Mouse (Mus musculus): ENCODE measurements at regions not wholly inside any gene's neighbourhood (a gene's known extent, or its start where the extent isn't known, plus 50 kb on each side); places are given as distances from the start of the nearest gene placed in this dataset.

- 82% methylated on average over 3 of the region's 3 CpGs for WGBS
- Histone ChIP-seq H3K27me3 (ENCODE audit: insufficient read depth, poor library complexity, severe bottlenecking) (no peaks in the 10 kb centered on the region), H3K27ac (no peak overlapping the region), H3K4me3 (no peak overlapping the region), H3K9me3 (no peaks in the 10 kb centered on the region), H3K4me1 (replicated peaks) (no peaks in the 10 kb centered on the region), H3K36me3 (no peaks in the 10 kb centered on the region)
- no peak for DNase-seq (ENCODE audit: low spot score)
These were observed 54.1 kb upstream of the Mtap start for GRCm38 (mm10) chr4:89082838-89083237.

DNA sequence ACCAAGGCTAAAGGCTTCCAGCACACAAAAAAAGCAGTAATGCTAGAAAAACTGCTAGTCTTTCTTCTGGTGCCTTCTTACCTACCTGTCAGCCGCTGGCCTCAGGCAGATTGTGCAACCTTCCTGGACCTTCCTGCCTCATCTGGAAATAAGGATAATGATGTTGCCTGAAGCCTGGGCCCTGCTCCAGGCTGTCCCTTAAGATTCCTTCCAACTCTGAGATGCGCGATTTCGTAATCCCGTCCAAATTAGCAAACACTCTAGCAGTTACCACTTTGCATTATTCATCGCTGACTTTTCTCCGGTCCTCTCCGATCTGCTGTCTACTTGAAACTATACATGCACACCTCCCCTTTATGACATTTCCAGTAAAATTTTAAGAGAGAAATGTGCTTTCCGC, 58.4 kb upstream of the Mtap start:
- Histone ChIP-seq H3K27me3 (ENCODE audit: insufficient read depth, poor library complexity, severe bottlenecking) (no peaks in the 10 kb centered on the region), H3K4me3 (no peak overlapping the region), H3K27ac (no peak overlapping the region), H3K4me1 (replicated peaks) (peaks cover 4% of the 10 kb centered on the region; the same call in 1 of the 2 replicates), H3K9me3 (no peaks in the 10 kb centered on the region), H3K36me3 (no peaks in the 10 kb centered on the region)
- WGBS, result 91% methylated on average over 9 of the region's 9 CpGs
- DNase-seq (ENCODE audit: low spot score), result no peak

DNA sequence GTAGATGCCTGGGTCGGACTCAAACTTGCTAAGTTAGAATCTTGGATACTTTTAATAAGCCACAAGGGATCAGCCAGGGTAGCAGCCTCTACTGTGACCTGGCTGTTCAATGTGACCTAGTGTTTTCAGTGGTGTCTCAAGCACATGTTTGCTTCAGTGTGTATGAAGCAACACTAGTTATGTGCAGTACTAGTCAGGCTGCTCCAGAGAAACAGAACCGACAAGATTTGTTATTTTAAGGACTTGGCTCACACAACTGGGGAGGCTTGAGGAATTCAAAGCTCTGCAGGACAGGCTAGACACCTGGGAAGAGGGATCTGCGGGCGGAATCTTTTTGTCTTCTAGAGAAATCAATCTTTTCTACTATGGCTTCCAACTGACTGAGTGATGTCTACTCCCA, 62.2 kb upstream of the Mtap start:
- Histone ChIP-seq H3K27ac (no peak overlapping the region), H3K27me3 (ENCODE audit: insufficient read depth, poor library complexity, severe bottlenecking) (no peaks in the 10 kb centered on the region), H3K36me3 (no peaks in the 10 kb centered on the region), H3K4me1 (replicated peaks) (peaks cover 4% of the 10 kb centered on the region; the same call in 1 of the 2 replicates), H3K4me3 (no peak overlapping the region), H3K9me3 (no peaks in the 10 kb centered on the region)
- no peak for DNase-seq (ENCODE audit: low spot score)
- WGBS, result 59% methylated on average over 4 of the region's 4 CpGs

DNA sequence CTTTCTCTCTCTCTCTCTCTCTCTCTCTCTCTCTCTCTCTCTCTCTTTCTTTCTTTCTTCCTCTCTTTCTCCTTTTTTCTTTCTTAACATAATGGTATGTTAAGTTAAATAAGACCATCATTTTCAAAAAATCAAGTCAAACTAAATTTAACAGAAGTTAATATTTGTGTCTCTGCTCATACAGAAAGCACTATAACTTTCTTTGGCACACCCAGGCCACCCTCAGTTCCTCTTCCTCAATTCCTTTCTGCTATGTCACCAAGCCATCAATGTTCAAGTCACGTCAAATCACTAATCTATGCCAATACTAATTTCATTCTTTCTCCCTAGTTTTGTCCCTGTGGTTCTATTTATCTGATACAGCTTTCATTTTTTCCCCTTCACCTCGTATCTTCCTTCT, 66.5 kb upstream of the Mtap start:
- Histone ChIP-seq H3K9me3 (0 out of 2 replicates have a peak, but pooled peaks cover 3% of the 10 kb centered on the region), H3K27ac (no peak overlapping the region), H3K27me3 (ENCODE audit: insufficient read depth, poor library complexity, severe bottlenecking) (no peaks in the 10 kb centered on the region), H3K4me1 (replicated peaks) (peaks cover 4% of the 10 kb centered on the region; the same call in 1 of the 2 replicates), H3K4me3 (no peak overlapping the region), H3K36me3 (no peaks in the 10 kb centered on the region)
- DNase-seq (ENCODE audit: low spot score), result no peak
- 82% methylated on average over 2 of the region's 2 CpGs for WGBS

DNA sequence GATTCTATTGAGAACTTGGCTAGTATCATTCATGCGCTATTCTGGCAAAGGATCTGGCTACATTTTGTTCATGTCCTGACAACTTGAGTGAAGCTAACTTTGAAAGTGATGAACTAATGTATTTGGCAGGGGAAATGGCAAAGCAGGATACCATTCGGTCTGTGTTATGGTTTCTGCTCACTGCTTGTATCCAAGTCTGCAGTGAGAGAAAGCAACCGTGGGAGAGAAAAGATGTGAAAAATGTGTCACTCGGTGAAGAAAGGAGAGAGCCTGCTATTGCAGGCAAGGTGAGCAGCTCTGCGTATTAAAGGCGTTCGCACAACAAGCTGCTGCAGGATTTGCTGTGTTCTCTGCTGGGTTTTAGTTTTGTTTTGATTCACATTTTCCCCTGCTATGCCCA, 72.5 kb upstream of the Mtap start:
- Histone ChIP-seq H3K4me1 (replicated peaks) (no peaks in the 10 kb centered on the region), H3K27ac (no peak overlapping the region), H3K4me3 (no peak overlapping the region), H3K36me3 (no peaks in the 10 kb centered on the region), H3K27me3 (ENCODE audit: insufficient read depth, poor library complexity, severe bottlenecking) (no peaks in the 10 kb centered on the region), H3K9me3 (0 out of 2 replicates have a peak, but pooled peaks cover 3% of the 10 kb centered on the region)
- WGBS, result 90% methylated on average over 7 of the region's 7 CpGs
- no peak for DNase-seq (ENCODE audit: low spot score)

DNA sequence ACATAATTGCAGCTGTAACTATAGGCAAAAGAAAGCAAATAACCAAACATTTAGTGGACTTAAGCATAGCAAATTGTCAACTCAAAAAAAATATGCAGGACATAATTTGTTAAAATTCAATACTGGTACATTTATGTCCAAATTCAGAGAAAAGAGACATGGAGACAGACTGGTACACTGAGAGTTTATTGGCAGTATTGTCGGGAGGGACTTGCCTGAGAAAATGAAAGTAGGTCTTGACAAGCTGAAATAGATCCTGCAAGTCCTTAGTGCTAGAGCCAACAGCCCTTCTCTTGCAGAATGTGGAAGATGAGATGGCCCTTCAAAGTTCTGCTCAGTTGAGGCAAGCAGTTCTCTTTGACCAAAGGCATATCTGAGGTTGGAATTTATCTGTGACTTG, 74.5 kb upstream of the Mtap start:
- Histone ChIP-seq H3K27ac (no peak overlapping the region), H3K9me3 (no peaks in the 10 kb centered on the region)
- 88% methylated on average over 1 of the region's 1 CpGs for WGBS

GRCm38 (mm10) chr4:89061619-89062018, 75.3 kb upstream of the Mtap start:
- no peaks in the 10 kb centered on the region for H3K4me1 ChIP-seq (replicated peaks)

More for the DNA sequence above, 74.5 kb upstream of the Mtap start:
- DNase-seq (ENCODE audit: low spot score), result no peak
- no peaks in the 10 kb centered on the region for H3K4me1 ChIP-seq (replicated peaks)
- H3K27me3 ChIP-seq (ENCODE audit: insufficient read depth, poor library complexity, severe bottlenecking), result no peaks in the 10 kb centered on the region
- no peaks in the 10 kb centered on the region for H3K36me3 ChIP-seq
- no peak overlapping the region for H3K4me3 ChIP-seq

GRCm38 (mm10) chr4:89057573-89057972, 79.3 kb upstream of the Mtap start:
- no peaks in the 10 kb centered on the region for H3K4me1 ChIP-seq (replicated peaks)
- H3K27ac ChIP-seq, result no peak overlapping the region
- H3K4me3 ChIP-seq, result no peak overlapping the region
- no peak for DNase-seq (ENCODE audit: low spot score)
- no peaks in the 10 kb centered on the region for H3K9me3 ChIP-seq
- no peaks in the 10 kb centered on the region for H3K36me3 ChIP-seq
- no peaks in the 10 kb centered on the region for H3K27me3 ChIP-seq (ENCODE audit: insufficient read depth, poor library complexity, severe bottlenecking)

More at GRCm38 (mm10) chr4:89061619-89062018, 75.3 kb upstream of the Mtap start:
- no peaks in the 10 kb centered on the region for H3K9me3 ChIP-seq
- H3K36me3 ChIP-seq, result no peaks in the 10 kb centered on the region
- no peak overlapping the region for H3K27ac ChIP-seq
- no peak overlapping the region for H3K4me3 ChIP-seq
- no peak for DNase-seq (ENCODE audit: low spot score)
- 92% methylated on average over 4 of the region's 4 CpGs for WGBS
- H3K27me3 ChIP-seq (ENCODE audit: insufficient read depth, poor library complexity, severe bottlenecking), result no peaks in the 10 kb centered on the region

GRCm38 (mm10) chr4:89057135-89057534, 79.8 kb upstream of the Mtap start:
- no peaks in the 10 kb centered on the region for H3K27me3 ChIP-seq (ENCODE audit: insufficient read depth, poor library complexity, severe bottlenecking)
- WGBS, result 82% methylated on average over 1 of the region's 1 CpGs
- no peaks in the 10 kb centered on the region for H3K36me3 ChIP-seq
- H3K27ac ChIP-seq, result no peak overlapping the region
- no peaks in the 10 kb centered on the region for H3K9me3 ChIP-seq
- DNase-seq (ENCODE audit: low spot score), result no peak
- no peak overlapping the region for H3K4me3 ChIP-seq
- H3K4me1 ChIP-seq (replicated peaks), result no peaks in the 10 kb centered on the region

GRCm38 (mm10) chr4:89055969-89056368, 81.0 kb upstream of the Mtap start:
- H3K27me3 ChIP-seq (ENCODE audit: insufficient read depth, poor library complexity, severe bottlenecking), result no peaks in the 10 kb centered on the region
- DNase-seq (ENCODE audit: low spot score), result no peak
- H3K4me3 ChIP-seq, result no peak overlapping the region
- H3K36me3 ChIP-seq, result no peaks in the 10 kb centered on the region
- H3K27ac ChIP-seq, result no peak overlapping the region
- H3K4me1 ChIP-seq (replicated peaks), result no peaks in the 10 kb centered on the region
- no peaks in the 10 kb centered on the region for H3K9me3 ChIP-seq
- WGBS, result 85% methylated on average over 3 of the region's 3 CpGs

DNA sequence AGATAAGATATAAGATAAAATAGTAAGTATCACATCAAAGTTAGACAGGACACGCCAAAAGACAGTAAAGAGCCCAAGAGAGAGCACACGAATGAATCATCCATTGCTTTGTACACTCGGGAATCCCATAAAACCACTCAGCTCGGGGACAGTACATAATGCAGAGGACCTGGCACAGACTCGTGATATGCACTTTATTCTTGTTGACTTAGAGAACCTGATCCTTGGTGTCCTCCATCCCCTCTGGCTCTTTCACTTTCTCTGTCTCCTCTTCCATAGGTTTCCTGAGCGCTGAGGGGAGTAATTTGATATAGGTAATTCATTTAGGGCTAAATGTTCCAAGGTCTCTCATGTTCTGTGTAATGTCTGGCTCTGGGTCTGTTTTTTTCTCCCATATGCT, 83.3 kb upstream of the Mtap start:
- 66% methylated on average over 6 of the region's 6 CpGs for WGBS
- DNase-seq (ENCODE audit: low spot score), result no peak
- Histone ChIP-seq H3K36me3 (no peaks in the 10 kb centered on the region), H3K27me3 (ENCODE audit: insufficient read depth, poor library complexity, severe bottlenecking) (no peaks in the 10 kb centered on the region), H3K4me3 (no peak overlapping the region), H3K27ac (no peak overlapping the region), H3K4me1 (replicated peaks) (no peaks in the 10 kb centered on the region), H3K9me3 (no peaks in the 10 kb centered on the region)

- no peak overlapping the region for H3K4me3 ChIP-seq
- no peaks in the 10 kb centered on the region for H3K27me3 ChIP-seq (ENCODE audit: insufficient read depth, poor library complexity, severe bottlenecking)
- no peak for DNase-seq (ENCODE audit: low spot score)
- H3K9me3 ChIP-seq, result no peaks in the 10 kb centered on the region
- WGBS, result 78% methylated on average over 5 of the region's 5 CpGs
- H3K36me3 ChIP-seq, result no peaks in the 10 kb centered on the region
- no peak overlapping the region for H3K27ac ChIP-seq
- H3K4me1 ChIP-seq (replicated peaks), result no peaks in the 10 kb centered on the region
These were observed 85.0 kb upstream of the Mtap start for GRCm38 (mm10) chr4:89051897-89052296.

- Histone ChIP-seq H3K4me1 (replicated peaks) (no peaks in the 10 kb centered on the region), H3K4me3 (no peak overlapping the region), H3K36me3 (no peaks in the 10 kb centered on the region), H3K9me3 (no peaks in the 10 kb centered on the region), H3K27me3 (ENCODE audit: insufficient read depth, poor library complexity, severe bottlenecking) (no peaks in the 10 kb centered on the region), H3K27ac (no peak overlapping the region)
- no peak for DNase-seq (ENCODE audit: low spot score)
- 87% methylated on average over 4 of the region's 4 CpGs for WGBS
These were observed 86.2 kb upstream of the Mtap start for GRCm38 (mm10) chr4:89050551-89051199.
